Mouse (Mus musculus): Measurements from ENCODE around the gene Gm9821. TPM values are rescaled to one million over a fixed set of nuclear protein-coding genes. Genes with fewer than 3 reads are reported as not detected.

The Gm9821 gene
- polyA plus RNA-seq (2014; fragmentation: Illumina TruSeq; extraction: RNeasy Lipid Tissue Mini Kit (QIAGEN cat#74804); ENCODE audit: low read depth, low replicate concordance) = not detected

DNA sequence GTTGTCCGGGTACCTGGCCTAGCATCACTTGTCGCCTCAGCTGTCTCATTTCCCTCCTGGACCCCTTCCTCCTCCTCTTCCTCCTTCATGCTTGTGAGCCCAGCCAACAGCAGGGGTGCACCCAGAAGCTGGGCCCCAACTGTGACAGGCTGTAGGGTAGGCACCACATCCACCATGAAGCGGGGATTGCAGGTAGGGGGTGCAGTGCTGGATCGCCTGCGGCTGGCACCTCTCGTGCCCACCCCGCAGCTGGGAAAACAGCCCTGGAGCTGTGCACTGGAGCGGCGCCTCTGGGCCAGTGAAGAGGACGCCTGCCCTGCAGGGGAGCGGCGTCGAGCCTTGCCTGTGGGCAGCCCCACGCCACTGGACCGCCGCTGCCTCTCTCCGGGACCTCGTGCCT lies at the start of gene Gm9821:
Gm9821 (plus strand) TSS at position 221 of the 400 bp plus-strand sequence.

DNA sequence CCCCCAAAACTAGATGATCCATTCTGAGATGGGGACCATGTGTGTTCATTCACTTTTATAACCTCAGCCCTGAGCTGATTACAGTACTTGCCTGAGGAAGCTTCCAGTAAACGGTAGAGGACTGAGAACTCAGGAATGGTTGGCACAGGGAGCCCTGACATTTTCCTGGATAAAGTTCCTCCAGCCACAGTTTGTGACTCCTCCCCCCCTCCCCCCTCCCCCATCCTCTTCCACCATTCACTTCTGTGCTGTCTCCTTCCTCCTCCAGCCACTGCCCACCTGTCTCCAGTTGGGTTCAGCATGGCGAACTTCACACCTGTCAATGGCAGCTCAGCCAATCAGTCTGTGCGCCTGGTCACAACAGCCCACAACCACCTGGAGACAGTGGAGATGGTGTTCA lies 18.6 kb upstream of the Gm9821 start, which contains the start of gene Chrm4:
Chrm4 (plus strand) TSS at position 301 of the 400 bp plus-strand sequence.

DNA sequence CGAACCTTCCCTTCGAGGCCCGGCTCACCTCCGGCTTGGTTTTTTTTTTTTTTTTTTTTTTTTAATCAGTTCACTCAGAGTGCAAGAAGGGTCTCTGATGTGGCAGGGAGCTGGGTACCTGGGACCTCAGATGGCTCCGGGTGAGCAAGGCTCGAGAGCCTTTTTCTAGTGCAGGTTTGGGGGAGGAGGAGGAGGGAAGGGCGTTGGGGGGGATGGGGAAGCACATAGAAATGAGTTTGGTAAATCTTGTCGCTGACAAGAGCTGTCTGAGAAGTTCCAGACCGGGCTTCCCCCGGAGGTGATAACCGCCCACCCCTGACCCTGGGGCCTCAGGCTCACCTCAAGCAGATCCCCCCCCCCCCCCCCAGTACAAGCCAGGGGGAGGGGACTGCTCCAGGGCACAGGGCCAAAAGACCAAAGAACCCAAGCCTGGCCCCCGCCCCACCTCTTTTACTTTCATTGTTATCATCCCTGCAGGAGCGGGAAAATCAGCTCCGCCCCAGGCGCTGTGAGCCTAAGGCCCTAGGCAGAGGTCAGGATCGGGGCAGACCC lies 13.3 kb upstream of the Gm9821 start, which contains the start of gene Mdk:
Mdk (minus strand) TSS at position 138 of the 552 bp plus-strand sequence.

DNA sequence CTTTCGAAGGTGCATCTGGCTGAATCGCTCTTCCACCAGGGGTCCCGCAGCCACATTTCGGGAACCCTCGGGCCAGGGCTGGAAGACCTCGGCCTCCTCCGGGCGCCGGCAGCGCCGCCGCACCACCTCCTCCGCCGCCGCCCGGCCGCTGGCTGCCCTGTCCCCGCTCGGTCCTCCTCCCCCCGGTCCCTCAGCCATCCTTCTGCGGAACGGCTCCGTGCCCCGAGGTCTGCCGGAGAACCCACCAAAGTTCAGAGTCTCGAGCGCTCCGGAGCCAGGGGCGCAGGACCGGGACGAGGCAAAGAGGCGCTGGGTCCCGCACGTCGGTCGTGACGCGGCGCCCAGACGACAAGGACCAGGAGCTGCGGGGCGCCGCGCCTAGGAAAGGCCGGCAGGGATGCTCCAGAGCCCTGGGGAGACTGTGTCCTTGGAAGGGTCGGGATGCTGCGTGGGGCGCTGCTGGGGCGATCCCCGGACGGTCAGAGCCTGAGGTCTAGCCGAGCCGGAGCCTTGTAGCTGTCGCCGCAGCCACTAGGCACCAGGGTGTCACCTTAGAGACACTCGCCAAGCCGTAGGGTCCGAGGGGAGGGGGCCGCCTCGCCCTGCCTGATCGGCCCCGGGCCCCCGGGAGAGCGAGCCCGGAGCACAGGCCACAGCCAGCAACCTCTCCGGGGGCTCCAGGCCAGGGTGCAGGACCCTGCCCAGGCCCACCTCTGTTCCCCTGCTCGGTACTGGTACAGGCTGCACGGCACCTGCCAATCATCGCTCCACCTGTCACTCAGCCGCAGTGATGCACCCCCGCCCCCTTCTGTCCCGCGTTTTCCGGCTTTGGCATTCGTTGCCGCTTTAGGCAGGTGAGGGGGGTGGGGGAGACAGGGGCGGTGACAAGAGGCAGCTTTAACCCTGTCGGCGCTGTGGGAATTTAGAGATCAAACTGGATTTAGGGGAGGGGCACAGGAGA lies 30.4 kb downstream of the Gm9821 start, which contains the start of gene Dgkz:
Dgkz (minus strand) TSS at position 284 of the 961 bp plus-strand sequence.

Other genes starting within 250 kb of the Gm9821 start
- gene Atg13, start 235.1 kb upstream of the Gm9821 start, polyA plus RNA-seq (2014; fragmentation: Illumina TruSeq; extraction: RNeasy Lipid Tissue Mini Kit (QIAGEN cat#74804); ENCODE audit: low read depth, low replicate concordance) = 18.1 TPM
- 21.5 TPM for gene Harbi1, start 234.9 kb upstream of the Gm9821 start, polyA plus RNA-seq (2014; fragmentation: Illumina TruSeq; extraction: RNeasy Lipid Tissue Mini Kit (QIAGEN cat#74804); ENCODE audit: low read depth, low replicate concordance)
- 5.5 TPM for gene Ambra1, start 215.6 kb upstream of the Gm9821 start, polyA plus RNA-seq (2014; fragmentation: Illumina TruSeq; extraction: RNeasy Lipid Tissue Mini Kit (QIAGEN cat#74804); ENCODE audit: low read depth, low replicate concordance)
- gene Chrm4, start 18.5 kb upstream of the Gm9821 start, polyA plus RNA-seq (2014; fragmentation: Illumina TruSeq; extraction: RNeasy Lipid Tissue Mini Kit (QIAGEN cat#74804); ENCODE audit: low read depth, low replicate concordance) = not detected
- gene Mdk, start 13.4 kb upstream of the Gm9821 start, polyA plus RNA-seq (2014; fragmentation: Illumina TruSeq; extraction: RNeasy Lipid Tissue Mini Kit (QIAGEN cat#74804); ENCODE audit: low read depth, low replicate concordance) = not detected
- gene Dgkz, start 30.2 kb downstream of the Gm9821 start, polyA plus RNA-seq (2014; fragmentation: Illumina TruSeq; extraction: RNeasy Lipid Tissue Mini Kit (QIAGEN cat#74804); ENCODE audit: low read depth, low replicate concordance) = 3.5 TPM
- 84.7 TPM for gene Creb3l1, start 78.8 kb downstream of the Gm9821 start, polyA plus RNA-seq (2014; fragmentation: Illumina TruSeq; extraction: RNeasy Lipid Tissue Mini Kit (QIAGEN cat#74804); ENCODE audit: low read depth, low replicate concordance)
- gene Phf21a, start 147.4 kb downstream of the Gm9821 start, polyA plus RNA-seq (2014; fragmentation: Illumina TruSeq; extraction: RNeasy Lipid Tissue Mini Kit (QIAGEN cat#74804); ENCODE audit: low read depth, low replicate concordance) = 47.0 TPM